Mouse (Mus musculus) midbrain, embryonic 16.5 days (tissue): ENCODE data around the gene Sfxn5. TPM values are rescaled to one million over a fixed set of nuclear protein-coding genes. Genes with fewer than 3 reads are reported as not detected.

Experiments
- ATAC-seq: fragments of 200-750 bp; cut with Nextera tagmentation; 2 replicates; pipeline ENCODE4 v1.8.0; 2017; ENCODE audit warnings: moderate TSS enrichment
- H3K27ac ChIP-seq: fragments of 300-500 bp; sonication (generic); 2 replicates; pipeline ENCODE4 v1.5.1; 2014; ENCODE audit warnings: mild to moderate bottlenecking, low read length, mixed read lengths
- H3K27me3 ChIP-seq: fragments of 300-500 bp; sonication (generic); 2 replicates; pipeline ENCODE4 v1.6.1; 2014; ENCODE audit warnings: low read depth, low read length, mixed read lengths; ENCODE audit not compliant: control insufficient read depth, insufficient read depth
- H3K36me3 ChIP-seq: fragments of 300-500 bp; sonication (generic); 2 replicates; pipeline ENCODE4 v1.6.1; 2014; ENCODE audit warnings: mild to moderate bottlenecking, low read length, moderate library complexity, mixed read lengths; ENCODE audit not compliant: control insufficient read depth, insufficient read depth
- H3K4me1 ChIP-seq: fragments of 300-500 bp; sonication (generic); 2 replicates; pipeline ENCODE4 v1.6.1; 2014; ENCODE audit warnings: mild to moderate bottlenecking, low read length, mixed read lengths; ENCODE audit not compliant: control insufficient read depth, insufficient read depth
- H3K4me2 ChIP-seq: fragments of 300-500 bp; sonication (generic); 2 replicates; pipeline ENCODE4 v1.6.1; 2014; ENCODE audit warnings: mild to moderate bottlenecking, low read length, mixed read lengths
- H3K4me3 ChIP-seq: fragments of 300-500 bp; sonication (generic); 2 replicates; pipeline ENCODE4 v1.5.1; 2014; ENCODE audit warnings: low read depth, mild to moderate bottlenecking, low read length, moderate library complexity, mixed read lengths
- H3K9ac ChIP-seq: fragments of 300-500 bp; sonication (generic); 2 replicates; pipeline ENCODE4 v1.6.1; 2014; ENCODE audit warnings: low read depth, low read length, mixed read lengths
- H3K9me3 ChIP-seq: fragments of 300-500 bp; sonication (generic); replicated peaks from 2 replicates; pipeline ENCODE4 v1.6.1; 2014; ENCODE audit warnings: mild to moderate bottlenecking, low read length, mixed read lengths; ENCODE audit not compliant: control insufficient read depth, poor library complexity, severe bottlenecking
- WGBS: fragments of 180-500 bp; shearing (Covaris S2); extraction: QIAGEN DNeasy Blood & Tissue Kit; methylation state at CpG from one replicate; pipeline ENCODE4 v1.1.7; 2014; 5-methylcytosine and 5-hydroxymethylcytosine counted together
- polyA plus RNA-seq: library from polyadenylated mRNA; unstranded; fragments of >200 nt; fragmentation: Nextera tagmentation; extraction: Ambion mirVana; gene quantifications from 2 replicates; pipeline ENCODE4 v1.2.1, GENCODE M21; 2015

The Sfxn5 gene
- polyA plus RNA-seq, 1 experiment from 2014 or later, result 41.3 TPM

- H3K9ac ChIP-seq, result no peak overlapping the region
- no peaks in the 10 kb centered on the region for H3K9me3 ChIP-seq
- no peaks in the 10 kb centered on the region for H3K27me3 ChIP-seq
- H3K4me1 ChIP-seq, result no peaks in the 10 kb centered on the region
- H3K4me2 ChIP-seq, result no peak overlapping the region
- WGBS, result 51% methylated on average over 4 of the region's 4 CpGs
- 0 out of 2 replicates have a peak overlapping the region, but pooled peaks have one; percentile 8 for H3K27ac ChIP-seq
- no peaks in the 10 kb centered on the region for H3K36me3 ChIP-seq
- no peak overlapping the region for H3K4me3 ChIP-seq
- no peak for ATAC-seq
Observed at GRCm38 (mm10) chr6:85356682-85357465, 23.7 kb upstream of the Sfxn5 start.

- ATAC-seq, result no peak
- 100% methylated on average over 2 of the region's 2 CpGs for WGBS
- Histone ChIP-seq H3K4me2 (no peak overlapping the region), H3K9me3 (no peaks in the 10 kb centered on the region), H3K9ac (no peak overlapping the region), H3K4me3 (no peak overlapping the region), H3K27ac (no peak overlapping the region), H3K4me1 (no peaks in the 10 kb centered on the region), H3K36me3 (no peaks in the 10 kb centered on the region), H3K27me3 (no peaks in the 10 kb centered on the region)
Observed at GRCm38 (mm10) chr6:85355753-85356152, 22.5 kb upstream of the Sfxn5 start.

GRCm38 (mm10) chr6:85354709-85355108, 21.5 kb upstream of the Sfxn5 start:
- Histone ChIP-seq H3K27ac (no peak overlapping the region), H3K4me1 (no peaks in the 10 kb centered on the region), H3K4me2 (no peak overlapping the region), H3K36me3 (no peaks in the 10 kb centered on the region), H3K27me3 (no peaks in the 10 kb centered on the region), H3K9ac (no peak overlapping the region), H3K4me3 (no peak overlapping the region), H3K9me3 (no peaks in the 10 kb centered on the region)
- 57% methylated on average over 6 of the region's 6 CpGs for WGBS
- no peak for ATAC-seq

GRCm38 (mm10) chr6:85353706-85354105, 20.5 kb upstream of the Sfxn5 start:
- no peak overlapping the region for H3K27ac ChIP-seq
- no peak overlapping the region for H3K4me3 ChIP-seq
- 65% methylated on average over 3 of the region's 3 CpGs for WGBS
- no peak for ATAC-seq
- H3K4me2 ChIP-seq, result no peak overlapping the region
- H3K36me3 ChIP-seq, result no peaks in the 10 kb centered on the region
- no peaks in the 10 kb centered on the region for H3K27me3 ChIP-seq
- H3K9me3 ChIP-seq, result no peaks in the 10 kb centered on the region
- H3K4me1 ChIP-seq, result no peaks in the 10 kb centered on the region
- H3K9ac ChIP-seq, result no peak overlapping the region

GRCm38 (mm10) chr6:85350157-85350556, 16.9 kb upstream of the Sfxn5 start:
- no peaks in the 10 kb centered on the region for H3K9me3 ChIP-seq
- H3K36me3 ChIP-seq, result peaks cover 8% of the 10 kb centered on the region; the same call in 1 of the 2 replicates
- no peak for ATAC-seq
- no peaks in the 10 kb centered on the region for H3K27me3 ChIP-seq
- no peak overlapping the region for H3K4me2 ChIP-seq
- 100% methylated on average over 1 of the region's 1 CpGs for WGBS
- H3K9ac ChIP-seq, result no peak overlapping the region
- H3K4me1 ChIP-seq, result no peaks in the 10 kb centered on the region
- no peak overlapping the region for H3K27ac ChIP-seq
- no peak overlapping the region for H3K4me3 ChIP-seq

- Histone ChIP-seq H3K4me3 (no peak overlapping the region), H3K9me3 (no peaks in the 10 kb centered on the region), H3K9ac (no peak overlapping the region), H3K36me3 (peaks cover 8% of the 10 kb centered on the region; the same call in 1 of the 2 replicates), H3K27ac (no peak overlapping the region), H3K4me1 (no peaks in the 10 kb centered on the region), H3K4me2 (no peak overlapping the region), H3K27me3 (no peaks in the 10 kb centered on the region)
- no peak for ATAC-seq
- WGBS, result 56% methylated on average over 7 of the region's 7 CpGs
Observed at GRCm38 (mm10) chr6:85349246-85349645, 16.0 kb upstream of the Sfxn5 start.

- ATAC-seq, result no peak
- no peaks in the 10 kb centered on the region for H3K27me3 ChIP-seq
- WGBS, result 86% methylated on average over 11 of the region's 11 CpGs
- H3K27ac ChIP-seq, result no peak overlapping the region
- H3K9me3 ChIP-seq, result no peaks in the 10 kb centered on the region
- no peak overlapping the region for H3K4me2 ChIP-seq
- no peak overlapping the region for H3K9ac ChIP-seq
- H3K36me3 ChIP-seq, result peaks cover 8% of the 10 kb centered on the region; the same call in 1 of the 2 replicates
- H3K4me1 ChIP-seq, result no peaks in the 10 kb centered on the region
- H3K4me3 ChIP-seq, result no peak overlapping the region
Observed at GRCm38 (mm10) chr6:85348133-85348532, 14.9 kb upstream of the Sfxn5 start.

GRCm38 (mm10) chr6:85346028-85346634, 12.9 kb upstream of the Sfxn5 start:
- H3K9me3 ChIP-seq, result no peaks in the 10 kb centered on the region
- peaks cover 13% of the 10 kb centered on the region; the same call in 1 of the 2 replicates for H3K36me3 ChIP-seq
- no peak overlapping the region for H3K9ac ChIP-seq
- H3K27ac ChIP-seq, result no peak overlapping the region
- ATAC-seq, result peak; percentile 76
- no peak overlapping the region for H3K4me2 ChIP-seq
- WGBS, result 40% methylated on average over 6 of the region's 6 CpGs
- no peak overlapping the region for H3K4me3 ChIP-seq
- H3K4me1 ChIP-seq, result no peaks in the 10 kb centered on the region
- no peaks in the 10 kb centered on the region for H3K27me3 ChIP-seq

GRCm38 (mm10) chr6:85344929-85345328, 11.7 kb upstream of the Sfxn5 start:
- no peak overlapping the region for H3K27ac ChIP-seq
- no peak for ATAC-seq
- no peak overlapping the region for H3K4me3 ChIP-seq
- H3K4me2 ChIP-seq, result no peak overlapping the region
- H3K9ac ChIP-seq, result no peak overlapping the region
- H3K4me1 ChIP-seq, result no peaks in the 10 kb centered on the region
- no peaks in the 10 kb centered on the region for H3K9me3 ChIP-seq
- no peaks in the 10 kb centered on the region for H3K27me3 ChIP-seq
- H3K36me3 ChIP-seq, result peaks cover 15% of the 10 kb centered on the region; the same call in 1 of the 2 replicates
